Mouse (Mus musculus) urinary bladder, postnatal 0 days (tissue): ENCODE measurements around the gene Vmn1r79. TPM values are rescaled to one million over a fixed set of nuclear protein-coding genes. Genes with fewer than 3 reads are reported as not detected.

Experiments
- polyA plus RNA-seq: library from polyadenylated mRNA; unstranded; fragments of >200 nt; fragmentation: Nextera tagmentation; extraction: Ambion mirVana; gene quantifications from 2 replicates; pipeline ENCODE4 v1.2.1, GENCODE M21; 2015

The Vmn1r79 gene
- polyA plus RNA-seq: not detected in 2 replicates

DNA sequence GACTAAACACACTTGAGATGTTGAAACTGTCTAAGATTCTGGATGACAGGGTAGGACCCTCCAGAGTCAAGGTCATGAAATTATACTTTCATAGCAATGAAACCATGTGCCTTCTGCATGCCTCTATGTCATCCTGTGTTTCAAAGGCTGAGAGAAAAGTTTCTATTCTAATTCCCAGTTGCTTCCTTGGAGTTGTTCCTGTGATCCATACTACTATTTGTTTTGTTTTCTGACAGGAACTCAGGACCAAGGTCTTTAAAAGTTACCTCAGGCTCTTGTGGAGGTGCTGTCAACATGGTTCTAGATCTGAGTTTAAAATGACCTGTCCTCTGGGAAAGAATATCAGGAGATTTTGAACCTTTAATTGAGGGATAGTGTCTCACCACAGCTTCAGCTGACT, at the start of gene Vmn1r79:
Gene Vmn1r79 (plus strand): TSS at position 301 of the 400 bp plus-strand sequence.

DNA sequence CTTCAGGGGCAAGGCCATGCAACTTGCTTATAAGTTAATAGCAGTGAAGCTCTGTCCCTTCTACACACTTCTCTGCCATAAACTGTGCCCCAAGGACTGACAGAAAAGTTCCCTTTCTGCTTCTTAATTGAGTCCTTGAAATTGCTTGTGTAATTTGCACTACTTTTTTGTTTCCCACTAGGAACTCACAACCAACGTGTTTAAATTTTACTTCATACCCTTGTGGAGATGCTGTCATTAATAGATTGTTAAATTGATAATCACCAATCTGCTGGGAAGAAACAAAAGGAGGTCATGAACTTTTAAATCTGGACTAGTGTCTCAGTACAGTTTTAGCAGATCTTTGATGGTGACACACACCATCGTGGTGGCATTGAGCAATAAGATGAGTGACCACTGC, 21.1 kb upstream of the Vmn1r79 start, which contains the start of gene Vmn1r78:
Gene Vmn1r78 (plus strand): TSS at position 301 of the 400 bp plus-strand sequence.

DNA sequence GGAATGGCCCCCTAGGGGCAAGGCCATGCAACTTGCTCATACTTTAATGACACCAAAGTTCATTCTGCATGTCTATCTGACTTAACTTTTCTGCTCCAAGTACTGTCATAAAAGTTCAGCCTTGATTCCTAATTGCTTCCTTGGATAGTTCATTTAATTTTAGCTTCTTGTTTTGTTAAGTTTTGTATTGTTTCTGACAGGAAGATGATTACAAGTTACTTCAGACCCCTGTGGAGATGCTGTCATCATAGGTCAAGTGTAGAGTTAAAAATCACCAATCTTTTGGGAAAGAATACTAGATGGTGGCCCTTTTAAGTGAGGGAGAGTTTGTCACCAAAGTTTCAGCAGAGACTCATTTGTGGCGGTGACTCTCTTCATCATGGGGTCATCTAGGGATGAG, 17.9 kb downstream of the Vmn1r79 start, which contains the start of gene Vmn1r80:
Gene Vmn1r80 (plus strand): TSS at position 301 of the 400 bp plus-strand sequence.

Other genes with a start within 250 kb of the Vmn1r79 start
- gene Vmn1r76, start 233.1 kb upstream of the Vmn1r79 start, polyA plus RNA-seq: not detected in 2 replicates
- not detected in 2 replicates for gene Vmn1r77, start 134.5 kb upstream of the Vmn1r79 start, polyA plus RNA-seq
- gene Vmn1r78, start 21.0 kb upstream of the Vmn1r79 start, polyA plus RNA-seq: not detected in 2 replicates
- not detected in 2 replicates for gene Vmn1r80, start 18.0 kb downstream of the Vmn1r79 start, polyA plus RNA-seq
- gene Vmn1r81, start 97.0 kb downstream of the Vmn1r79 start, polyA plus RNA-seq: not detected in 2 replicates
- gene Vmn1r82, start 129.2 kb downstream of the Vmn1r79 start, polyA plus RNA-seq: not detected in 2 replicates
- not detected in 2 replicates for gene Vmn1r83, start 158.2 kb downstream of the Vmn1r79 start, polyA plus RNA-seq
- gene Vmn1r84, start 198.0 kb downstream of the Vmn1r79 start, polyA plus RNA-seq: not detected in 2 replicates